Mouse (Mus musculus) spleen, adult 2 months (tissue): ENCODE measurements around the gene Fbxl15.

Source experiments
- CTCF ChIP-seq: fragments of 200-500 bp; IDR thresholded peaks from 2 replicates; pipeline ENCODE4 v1.5.1; 2011; ENCODE audit warnings: mild to moderate bottlenecking, inconsistent platforms; ENCODE audit not compliant: insufficient read depth, insufficient read length, insufficient replicate concordance; ENCODE audit errors: extremely low read depth
- POLR2A ChIP-seq: fragments of 200-500 bp; IDR thresholded peaks from 2 replicates; pipeline ENCODE4 v1.6.1; 2011; ENCODE audit warnings: low read depth, low read length, inconsistent platforms

DNA sequence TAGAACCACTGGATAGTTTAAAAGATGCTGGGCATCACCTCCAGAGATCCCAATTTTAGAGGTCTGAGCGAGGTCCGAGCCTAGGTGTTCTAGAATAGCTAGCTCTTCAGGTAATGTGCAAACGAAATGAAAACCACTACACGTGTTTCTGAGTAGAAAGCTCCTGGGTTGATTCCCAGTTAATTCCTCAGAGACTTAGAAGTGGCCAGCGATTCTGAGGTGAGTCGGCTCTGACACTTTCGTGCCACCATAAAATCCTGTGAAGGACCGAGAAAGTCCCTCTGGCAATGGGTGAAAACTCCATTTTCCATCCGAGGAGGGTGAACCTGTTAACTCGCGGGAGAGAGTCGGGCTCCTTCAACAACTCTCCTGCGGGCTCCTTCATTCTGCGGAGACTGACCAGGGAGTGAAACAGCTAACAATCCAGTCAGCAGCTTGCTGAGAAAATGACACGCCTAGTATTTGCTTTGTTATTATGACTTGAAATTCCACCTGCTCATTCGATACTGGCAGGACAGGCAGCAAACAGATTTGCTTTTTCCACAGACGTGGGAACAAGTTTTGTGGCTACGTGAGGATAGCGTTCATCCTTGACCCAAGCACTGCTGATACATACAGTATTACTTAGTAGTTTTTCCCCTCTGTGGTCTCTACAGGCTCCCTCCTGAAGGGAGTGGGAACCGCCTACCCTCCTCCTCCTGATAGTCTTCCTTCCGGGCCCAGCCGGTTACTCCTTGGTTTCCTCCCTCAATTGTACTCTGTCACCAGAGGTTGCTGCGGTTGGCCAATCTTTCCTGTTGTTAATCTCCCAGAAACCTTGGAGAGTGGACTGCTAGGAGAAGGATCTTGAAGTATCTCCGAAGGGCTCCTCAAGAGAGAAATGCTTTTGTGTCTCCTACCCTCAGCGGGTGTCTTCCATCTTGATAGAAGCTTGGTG, 29.6 kb downstream of the Fbxl15 start:
- TF ChIP-seq CTCF (no peak), POLR2A (no peak)
